Mouse (Mus musculus): ENCODE measurements around the gene Cplx3. TPM values are rescaled to one million over a fixed set of nuclear protein-coding genes. Genes with fewer than 3 reads are reported as not detected.

Cplx3 gene
- total RNA-seq, 1 experiment from 2014 or later = not detected

- ATAC-seq (ENCODE audit: extremely low read depth, insufficient number of reproducible peaks, low FRiP score, poor library complexity, severe bottlenecking) = no peak
These were observed 3.7 kb upstream of the Cplx3 start for GRCm38 (mm10) chr9:57609803-57610202.

GRCm38 (mm10) chr9:57605503-57605902 lies 578 bp downstream of the Cplx3 start:
- ATAC-seq (ENCODE audit: extremely low read depth, insufficient number of reproducible peaks, low FRiP score, poor library complexity, severe bottlenecking) = no peak

GRCm38 (mm10) chr9:57604875-57605274 lies 1.2 kb downstream of the Cplx3 start:
- ATAC-seq (ENCODE audit: extremely low read depth, insufficient number of reproducible peaks, low FRiP score, poor library complexity, severe bottlenecking) = no peak

GRCm38 (mm10) chr9:57602098-57602497 lies 4.0 kb downstream of the Cplx3 start:
- ATAC-seq (ENCODE audit: extremely low read depth, insufficient number of reproducible peaks, low FRiP score, poor library complexity, severe bottlenecking) = no peak

- no peak for ATAC-seq (ENCODE audit: extremely low read depth, insufficient number of reproducible peaks, low FRiP score, poor library complexity, severe bottlenecking)
These were observed 4.8 kb downstream of the Cplx3 start for GRCm38 (mm10) chr9:57601353-57601706.

GRCm38 (mm10) chr9:57600620-57601352 lies 5.3 kb downstream of the Cplx3 start:
- ATAC-seq (ENCODE audit: extremely low read depth, insufficient number of reproducible peaks, low FRiP score, poor library complexity, severe bottlenecking) = no peak

- no peak for ATAC-seq (ENCODE audit: extremely low read depth, insufficient number of reproducible peaks, low FRiP score, poor library complexity, severe bottlenecking)
These were observed 7.1 kb downstream of the Cplx3 start for GRCm38 (mm10) chr9:57598851-57599563.

GRCm38 (mm10) chr9:57597929-57598382 lies 8.1 kb downstream of the Cplx3 start:
- ATAC-seq (ENCODE audit: extremely low read depth, insufficient number of reproducible peaks, low FRiP score, poor library complexity, severe bottlenecking) = no peak

- ATAC-seq (ENCODE audit: extremely low read depth, insufficient number of reproducible peaks, low FRiP score, poor library complexity, severe bottlenecking) = no peak
These were observed 8.8 kb downstream of the Cplx3 start for GRCm38 (mm10) chr9:57597265-57597664.

GRCm38 (mm10) chr9:57594174-57594509 lies 11.9 kb downstream of the Cplx3 start:
- ATAC-seq (ENCODE audit: extremely low read depth, insufficient number of reproducible peaks, low FRiP score, poor library complexity, severe bottlenecking) = no peak

GRCm38 (mm10) chr9:57593454-57594173 lies 12.5 kb downstream of the Cplx3 start:
- no peak for ATAC-seq (ENCODE audit: extremely low read depth, insufficient number of reproducible peaks, low FRiP score, poor library complexity, severe bottlenecking)

GRCm38 (mm10) chr9:57590726-57591125 lies 15.4 kb downstream of the Cplx3 start:
- no peak for ATAC-seq (ENCODE audit: extremely low read depth, insufficient number of reproducible peaks, low FRiP score, poor library complexity, severe bottlenecking)

- peak; percentile 52 for ATAC-seq (ENCODE audit: extremely low read depth, insufficient number of reproducible peaks, low FRiP score, poor library complexity, severe bottlenecking)
These were observed 16.6 kb downstream of the Cplx3 start, which contains the start of gene Ulk3 for GRCm38 (mm10) chr9:57589224-57590126. Gene Ulk3 (plus strand): TSS chr9:57589452.

GRCm38 (mm10) chr9:57584991-57585390 lies 21.1 kb downstream of the Cplx3 start:
- ATAC-seq (ENCODE audit: extremely low read depth, insufficient number of reproducible peaks, low FRiP score, poor library complexity, severe bottlenecking) = no peak

- no peak for ATAC-seq (ENCODE audit: extremely low read depth, insufficient number of reproducible peaks, low FRiP score, poor library complexity, severe bottlenecking)
These were observed 28.8 kb downstream of the Cplx3 start for GRCm38 (mm10) chr9:57577144-57577849.

- ATAC-seq (ENCODE audit: extremely low read depth, insufficient number of reproducible peaks, low FRiP score, poor library complexity, severe bottlenecking) = no peak
These were observed 30.5 kb downstream of the Cplx3 start for GRCm38 (mm10) chr9:57575577-57575976.

GRCm38 (mm10) chr9:57574397-57574796 lies 31.7 kb downstream of the Cplx3 start:
- ATAC-seq (ENCODE audit: extremely low read depth, insufficient number of reproducible peaks, low FRiP score, poor library complexity, severe bottlenecking) = no peak

- ATAC-seq (ENCODE audit: extremely low read depth, insufficient number of reproducible peaks, low FRiP score, poor library complexity, severe bottlenecking) = no peak
These were observed 37.6 kb downstream of the Cplx3 start for GRCm38 (mm10) chr9:57568500-57568899.

Data from neutrophil, adult 5-6 weeks (primary cell).